Mouse (Mus musculus) midbrain, embryonic 12.5 days (tissue): ENCODE measurements at regions not wholly inside any gene's neighbourhood (a gene's known extent, or its start where the extent isn't known, plus 50 kb on each side); places are given as distances from the start of the nearest gene placed in this dataset.
"Not testable (repeated sequence)": the region's sequence is repeated elsewhere in the genome, so short reads cannot be mapped to it uniquely, and the experiment has no call there.

Experiments
- ATAC-seq: fragments of 200-750 bp; cut with Nextera tagmentation; 2 replicates; pipeline ENCODE4 v1.8.0; 2017; ENCODE audit warnings: low read depth, moderate TSS enrichment, moderate library complexity; ENCODE audit not compliant: low FRiP score
- H3K27ac ChIP-seq: fragments of 300-500 bp; sonication (generic); replicated peaks from 2 replicates; pipeline ENCODE4 v1.5.1; 2016; ENCODE audit warnings: mild to moderate bottlenecking
- H3K27me3 ChIP-seq: fragments of 300-500 bp; sonication (generic); 2 replicates; pipeline ENCODE4 v1.6.1; 2016; ENCODE audit warnings: mild to moderate bottlenecking
- H3K36me3 ChIP-seq: fragments of 300-500 bp; sonication (generic); 2 replicates; pipeline ENCODE4 v1.6.1; 2016
- H3K4me1 ChIP-seq: fragments of 300-500 bp; sonication (generic); 2 replicates; pipeline ENCODE4 v1.6.1; 2016
- H3K4me2 ChIP-seq: fragments of 300-500 bp; sonication (generic); replicated peaks from 2 replicates; pipeline ENCODE4 v1.6.1; 2016; ENCODE audit warnings: mild to moderate bottlenecking, moderate library complexity
- H3K4me3 ChIP-seq: fragments of 300-500 bp; sonication (generic); 2 replicates; pipeline ENCODE4 v1.5.1; 2016; ENCODE audit warnings: mild to moderate bottlenecking
- H3K9ac ChIP-seq: fragments of 300-500 bp; sonication (generic); replicated peaks from 2 replicates; pipeline ENCODE4 v1.6.1; 2016; ENCODE audit warnings: mild to moderate bottlenecking, moderate library complexity
- H3K9me3 ChIP-seq: fragments of 300-500 bp; sonication (generic); 2 replicates; pipeline ENCODE4 v1.6.1; 2016; ENCODE audit warnings: mild to moderate bottlenecking
- WGBS: fragments of 180-500 bp; shearing (Covaris S2); methylation state at CpG from one replicate; pipeline ENCODE4 v1.1.7; 2016; 5-methylcytosine and 5-hydroxymethylcytosine counted together

DNA sequence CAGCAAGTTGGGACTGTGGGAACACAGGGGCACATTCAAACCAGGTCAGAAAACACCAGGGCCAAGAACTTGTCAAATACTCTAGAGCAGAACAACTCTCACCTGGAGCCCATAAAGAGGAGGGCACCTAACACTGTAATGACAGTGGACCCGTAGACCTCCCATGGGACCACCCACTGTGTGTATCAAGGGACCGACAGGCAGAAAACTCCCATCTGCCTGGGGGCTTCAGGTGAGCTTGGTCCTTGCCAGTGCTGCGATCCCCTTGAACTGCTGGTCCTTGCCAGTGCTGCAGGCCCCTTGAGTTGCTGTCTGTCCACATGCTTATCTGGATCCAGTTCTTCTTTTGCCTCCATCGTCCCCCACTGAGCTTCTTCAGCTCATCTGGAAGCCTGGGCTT lies 170.2 kb upstream of the Npvf start:
- Histone ChIP-seq H3K27me3 (no peaks in the 10 kb centered on the region), H3K4me2 (no peak overlapping the region), H3K36me3 (no peaks in the 10 kb centered on the region), H3K9ac (no peak overlapping the region), H3K27ac (no peak overlapping the region), H3K4me1 (peaks cover 46% of the 10 kb centered on the region), H3K9me3 (peaks cover 8% of the 10 kb centered on the region; the same call in 1 of the 2 replicates), H3K4me3 (no peak overlapping the region)
- ATAC-seq, result no peak
- WGBS, result 63% methylated on average over 4 of the region's 4 CpGs

DNA sequence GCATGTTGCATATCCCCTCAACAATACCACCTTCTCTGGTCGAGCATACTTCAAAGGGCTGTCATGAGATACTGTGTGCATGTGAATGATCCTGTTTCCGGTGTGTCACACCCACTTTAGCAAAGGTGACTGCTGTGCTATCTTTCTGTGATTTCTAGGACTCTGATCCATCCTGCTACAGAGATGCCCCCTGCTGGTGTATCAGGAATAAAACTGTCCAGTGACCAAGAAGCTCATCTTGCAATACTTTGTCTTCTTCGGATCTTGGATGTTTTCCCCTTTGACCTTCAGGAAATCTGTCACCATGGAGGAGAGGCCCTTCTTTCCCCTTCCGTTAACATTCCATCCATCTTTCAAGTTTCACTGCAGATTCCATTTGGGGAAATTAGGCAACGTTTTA lies 177.5 kb upstream of the Npvf start:
- H3K27ac ChIP-seq, result no peak overlapping the region
- H3K4me2 ChIP-seq, result no peak overlapping the region
- no peaks in the 10 kb centered on the region for H3K36me3 ChIP-seq
- no peaks in the 10 kb centered on the region for H3K4me1 ChIP-seq
- H3K27me3 ChIP-seq, result no peaks in the 10 kb centered on the region
- ATAC-seq, result no peak
- no peak overlapping the region for H3K9ac ChIP-seq
- H3K9me3 ChIP-seq, result peaks cover 8% of the 10 kb centered on the region; the same call in 1 of the 2 replicates
- no peak overlapping the region for H3K4me3 ChIP-seq
- 80% methylated on average over 5 of the region's 5 CpGs for WGBS

GRCm38 (mm10) chr6:50835997-50836625 lies 181.9 kb upstream of the Npvf start:
- no peaks in the 10 kb centered on the region for H3K9me3 ChIP-seq
- H3K4me1 ChIP-seq, result no peaks in the 10 kb centered on the region; the same call in 1 of the 2 replicates
- no peak overlapping the region for H3K4me2 ChIP-seq
- ATAC-seq, result no peak
- H3K27ac ChIP-seq, result no peak overlapping the region
- H3K36me3 ChIP-seq, result no peaks in the 10 kb centered on the region
- no peak overlapping the region for H3K9ac ChIP-seq
- 92% methylated on average over 6 of the region's 6 CpGs for WGBS
- no peaks in the 10 kb centered on the region for H3K27me3 ChIP-seq
- H3K4me3 ChIP-seq, result no peak overlapping the region

- 56% methylated on average over 9 of the region's 9 CpGs for whole genome bisulfite sequencing
- no peaks in the 10 kb centered on the region for H3K36me3 ChIP-seq
- no peaks in the 10 kb centered on the region for H3K9me3 ChIP-seq
- no peak overlapping the region for H3K27ac ChIP-seq
- no peaks in the 10 kb centered on the region; the same call in 1 of the 2 replicates for H3K4me1 ChIP-seq
- H3K4me3 ChIP-seq, result no peak overlapping the region
- no peak overlapping the region for H3K9ac ChIP-seq
- no peak for ATAC-seq
- H3K4me2 ChIP-seq, result no peak overlapping the region
- no peaks in the 10 kb centered on the region for H3K27me3 ChIP-seq
Measured at GRCm38 (mm10) chr6:50840826-50841225, 186.6 kb upstream of the Npvf start.

GRCm38 (mm10) chr6:50845246-50845645 lies 191.0 kb upstream of the Npvf start:
- 91% methylated on average over 2 of the region's 2 CpGs for WGBS
- not testable (repeated sequence) for ATAC-seq, H3K4me3 ChIP-seq

DNA sequence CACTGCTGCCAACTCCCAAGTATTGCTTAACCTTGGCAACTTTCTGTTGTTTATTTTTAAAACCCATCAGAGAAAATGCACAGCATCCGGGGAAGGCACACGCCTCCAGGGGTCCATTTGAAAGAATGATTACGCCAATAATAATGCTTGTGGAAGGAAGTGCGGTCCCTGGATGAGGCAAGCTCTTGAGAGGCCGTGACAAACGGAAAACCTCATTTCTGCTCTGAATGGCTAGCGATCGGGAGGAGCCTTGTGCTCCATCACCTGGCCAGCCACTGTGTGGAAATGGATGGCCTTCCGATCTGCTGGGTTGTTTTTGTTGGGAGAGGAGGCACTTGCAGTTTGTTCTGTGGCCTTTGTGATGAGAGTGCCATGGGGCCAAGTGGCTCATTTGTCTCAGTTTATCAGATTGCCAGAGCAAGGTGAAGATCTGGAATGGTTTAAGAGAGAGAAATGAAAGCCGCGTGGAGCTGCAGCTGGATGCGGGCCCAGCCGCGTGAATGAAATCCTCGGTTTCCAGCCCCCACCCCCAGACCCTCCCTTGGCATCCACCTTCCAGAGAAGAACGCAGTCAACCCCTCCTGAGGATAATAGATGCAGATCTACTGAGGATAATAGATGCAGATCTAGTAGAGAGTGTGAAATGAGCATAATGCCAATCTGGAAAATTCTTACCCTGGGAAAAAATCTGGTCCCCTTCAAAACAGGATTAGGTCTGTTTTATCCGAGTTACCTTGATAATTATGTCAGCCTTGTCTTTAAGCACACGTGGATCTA lies 192.7 kb upstream of the Npvf start:
- Histone ChIP-seq H3K36me3 (no peaks in the 10 kb centered on the region), H3K27ac (no peak overlapping the region), H3K9me3 (no peaks in the 10 kb centered on the region), H3K4me1 (0 out of 2 replicates have a peak, but pooled peaks cover 3% of the 10 kb centered on the region), H3K4me2 (no peak overlapping the region), H3K9ac (no peak overlapping the region), H3K27me3 (no peaks in the 10 kb centered on the region), H3K4me3 (no peak overlapping the region)
- 73% methylated on average over 18 of the region's 18 CpGs for WGBS
- ATAC-seq, result no peak

More at GRCm38 (mm10) chr6:50845246-50845645, 191.0 kb upstream of the Npvf start:
- H3K9ac ChIP-seq, H3K27ac ChIP-seq, H3K36me3 ChIP-seq, H3K9me3 ChIP-seq, H3K4me1 ChIP-seq, H3K27me3 ChIP-seq, H3K4me2 ChIP-seq: not testable (repeated sequence)

DNA sequence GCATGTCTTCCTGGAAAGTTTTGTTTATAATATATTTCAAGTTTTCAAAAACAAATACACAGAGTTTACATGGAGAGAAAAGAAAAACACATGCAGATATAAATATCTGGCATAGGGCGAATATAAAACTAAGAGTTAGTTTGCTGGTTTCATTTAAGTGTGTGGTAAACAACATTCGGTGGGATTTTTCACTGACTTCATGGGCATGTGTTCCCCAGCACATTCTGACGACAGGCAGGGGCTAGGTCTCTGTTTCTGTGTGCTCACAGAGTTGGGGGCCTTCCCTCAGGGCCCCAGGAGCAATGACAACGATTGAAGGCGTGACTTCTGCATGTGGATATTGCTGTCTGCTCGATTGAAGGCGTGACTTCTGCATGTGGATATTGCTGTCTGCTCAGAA lies 193.3 kb upstream of the Npvf start:
- 89% methylated on average over 7 of the region's 7 CpGs for WGBS
- no peak for ATAC-seq
- Histone ChIP-seq H3K9ac (no peak overlapping the region), H3K4me3 (no peak overlapping the region), H3K4me1 (0 out of 2 replicates have a peak, but pooled peaks cover 3% of the 10 kb centered on the region), H3K9me3 (no peaks in the 10 kb centered on the region), H3K27me3 (no peaks in the 10 kb centered on the region), H3K4me2 (no peak overlapping the region), H3K27ac (no peak overlapping the region), H3K36me3 (no peaks in the 10 kb centered on the region)

- no peaks in the 10 kb centered on the region for H3K4me1 ChIP-seq
- H3K9me3 ChIP-seq, result no peaks in the 10 kb centered on the region
- 86% methylated on average over 4 of the region's 4 CpGs for WGBS
- no peak for ATAC-seq
- H3K27ac ChIP-seq, result no peak overlapping the region
- H3K9ac ChIP-seq, result no peak overlapping the region
- H3K4me2 ChIP-seq, result no peak overlapping the region
- H3K36me3 ChIP-seq, result no peaks in the 10 kb centered on the region
- no peak overlapping the region for H3K4me3 ChIP-seq
- no peaks in the 10 kb centered on the region for H3K27me3 ChIP-seq
Measured at GRCm38 (mm10) chr6:50859162-50859561, 204.9 kb upstream of the Npvf start.

DNA sequence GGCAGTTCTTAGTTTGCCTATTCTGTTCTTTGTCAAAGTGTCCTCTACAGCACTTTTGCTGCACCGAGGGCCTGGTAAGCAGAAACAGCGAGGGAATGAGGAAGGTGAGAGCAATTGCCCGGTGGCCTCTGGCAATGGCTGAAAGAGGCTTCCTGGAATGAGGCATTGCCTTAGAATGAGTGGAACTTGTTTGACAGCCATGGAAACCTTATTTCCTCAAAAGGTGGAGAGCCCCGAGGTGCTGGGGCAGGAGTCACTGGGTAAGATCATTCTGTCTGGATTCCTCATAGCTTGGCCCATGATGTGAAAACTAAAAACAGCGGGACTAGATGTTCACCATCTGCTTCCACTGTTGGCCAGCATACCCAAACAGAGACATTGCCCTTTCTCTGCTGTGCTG lies 223.8 kb upstream of the Npvf start:
- H3K9ac ChIP-seq, result no peak overlapping the region
- no peaks in the 10 kb centered on the region for H3K9me3 ChIP-seq
- H3K27ac ChIP-seq, result no peak overlapping the region
- 88% methylated on average over 5 of the region's 5 CpGs for WGBS
- no peak overlapping the region for H3K4me2 ChIP-seq
- ATAC-seq, result no peak
- H3K36me3 ChIP-seq, result no peaks in the 10 kb centered on the region
- no peak overlapping the region for H3K4me3 ChIP-seq
- H3K4me1 ChIP-seq, result no peaks in the 10 kb centered on the region
- H3K27me3 ChIP-seq, result no peaks in the 10 kb centered on the region

DNA sequence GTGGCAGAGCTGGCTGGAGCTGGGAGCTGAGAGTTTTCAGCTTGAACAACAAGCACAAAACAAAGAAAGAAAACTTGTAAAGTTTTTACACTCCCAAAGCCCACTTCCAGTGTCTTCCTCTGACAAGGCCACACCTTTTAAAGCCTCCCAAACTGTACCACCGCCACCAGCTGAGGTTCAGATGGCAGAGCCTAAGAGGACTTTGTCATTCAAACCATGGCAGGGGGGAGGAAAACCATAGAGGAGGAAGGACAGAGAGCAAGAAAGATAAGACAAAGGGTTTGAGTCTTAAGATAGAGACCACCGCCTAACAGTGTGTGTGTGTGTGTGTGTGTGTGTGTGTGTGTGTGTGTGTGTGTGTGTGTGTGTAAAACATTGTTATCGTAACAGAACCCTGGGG lies 228.1 kb upstream of the Npvf start:
- H3K4me3 ChIP-seq, result no peak overlapping the region
- no peaks in the 10 kb centered on the region for H3K36me3 ChIP-seq
- no peaks in the 10 kb centered on the region for H3K9me3 ChIP-seq
- no peak overlapping the region for H3K9ac ChIP-seq
- no peaks in the 10 kb centered on the region; the same call in 1 of the 2 replicates for H3K27me3 ChIP-seq
- ATAC-seq, result no peak
- H3K4me2 ChIP-seq, result no peak overlapping the region
- no peaks in the 10 kb centered on the region for H3K4me1 ChIP-seq
- 76% methylated on average over 3 of the region's 3 CpGs for WGBS
- no peak overlapping the region for H3K27ac ChIP-seq

DNA sequence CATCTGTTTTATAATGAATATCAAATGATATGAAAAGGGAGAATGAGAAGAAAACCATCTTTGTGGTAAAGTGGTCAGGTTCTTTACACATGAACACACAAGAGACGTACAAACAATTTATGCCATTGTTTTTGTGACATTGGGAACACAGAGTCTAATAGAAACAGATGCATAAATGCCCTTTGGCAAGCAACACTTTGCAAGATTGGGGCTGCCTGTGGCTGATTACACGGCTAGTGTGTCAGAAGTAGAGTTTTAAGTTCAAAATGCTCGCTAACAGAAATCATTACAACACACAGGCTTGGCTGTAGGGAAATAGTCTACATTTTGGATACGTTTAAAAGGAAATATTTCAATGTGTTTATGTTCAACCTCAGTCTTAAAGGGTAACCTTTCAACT lies 228.5 kb upstream of the Npvf start:
- Histone ChIP-seq H3K36me3 (no peaks in the 10 kb centered on the region), H3K9ac (no peak overlapping the region)
- 86% methylated on average over 4 of the region's 4 CpGs for WGBS

DNA sequence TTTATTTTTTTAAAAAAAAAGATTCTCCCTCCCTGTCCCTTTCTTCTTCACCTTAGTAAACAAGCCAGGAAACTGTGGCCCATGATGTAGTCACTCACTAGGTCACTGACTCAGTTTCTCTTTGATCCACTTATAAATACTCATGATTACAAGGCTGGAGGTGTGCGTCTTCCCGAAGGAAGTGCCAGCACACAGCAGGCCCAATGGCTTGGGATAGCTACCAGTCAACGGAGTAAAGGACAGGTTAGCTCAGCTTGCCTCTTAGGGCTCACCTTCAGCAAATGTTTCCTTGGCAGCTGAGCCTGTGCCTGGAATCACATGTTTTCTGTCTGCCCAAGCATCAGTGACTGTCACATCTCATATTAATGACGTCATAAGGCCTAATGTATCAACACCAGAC lies 230.8 kb upstream of the Npvf start:
- H3K4me3 ChIP-seq, result no peak overlapping the region
- H3K9ac ChIP-seq, result no peak overlapping the region
- no peak overlapping the region for H3K27ac ChIP-seq
- ATAC-seq, result no peak
- no peaks in the 10 kb centered on the region; the same call in 1 of the 2 replicates for H3K27me3 ChIP-seq
- H3K4me1 ChIP-seq, result 0 out of 2 replicates have a peak, but pooled peaks cover 2% of the 10 kb centered on the region
- 94% methylated on average over 4 of the region's 4 CpGs for WGBS
- H3K36me3 ChIP-seq, result no peaks in the 10 kb centered on the region
- H3K4me2 ChIP-seq, result no peak overlapping the region
- H3K9me3 ChIP-seq, result no peaks in the 10 kb centered on the region

More for the DNA sequence above, 228.5 kb upstream of the Npvf start:
- Histone ChIP-seq H3K27me3 (no peaks in the 10 kb centered on the region; the same call in 1 of the 2 replicates), H3K9me3 (no peaks in the 10 kb centered on the region), H3K27ac (no peak overlapping the region), H3K4me1 (no peaks in the 10 kb centered on the region), H3K4me2 (no peak overlapping the region), H3K4me3 (no peak overlapping the region)
- ATAC-seq, result no peak
